Mouse (Mus musculus) testis, adult 2 months (tissue): ENCODE measurements around the gene Prr15l.

ENCODE experiments used
- CTCF ChIP-seq: fragments of 200-500 bp; IDR thresholded peaks from 2 replicates; pipeline ENCODE4 v1.5.1; 2012; ENCODE audit warnings: low read depth, mild to moderate bottlenecking, inconsistent platforms, low read length, moderate library complexity; ENCODE audit not compliant: control insufficient read depth, insufficient read depth, insufficient replicate concordance
- POLR2A ChIP-seq: fragments of 200-500 bp; IDR thresholded peaks from 2 replicates; pipeline ENCODE4 v1.6.1; 2012; ENCODE audit warnings: low read depth, mild to moderate bottlenecking, inconsistent platforms, low read length, moderate library complexity; ENCODE audit not compliant: control insufficient read depth

GRCm38 (mm10) chr11:96912682-96913081 is 15.2 kb upstream of the Prr15l start:
- TF ChIP-seq CTCF: no peak
- TF ChIP-seq POLR2A: no peak
